Mouse (Mus musculus) limb, embryonic 12.5 days (tissue): Measurements from ENCODE around the gene Prkag2. TPM values are rescaled to one million over a fixed set of nuclear protein-coding genes. Genes with fewer than 3 reads are reported as not detected.

Source experiments
- ATAC-seq: fragments of 200-750 bp; cut with Nextera tagmentation; 2 replicates; pipeline ENCODE4 v1.8.0; 2017; ENCODE audit warnings: low read depth, moderate TSS enrichment; ENCODE audit not compliant: insufficient number of reproducible peaks, insufficient read depth, low FRiP score, low TSS enrichment
- H3K27ac ChIP-seq: fragments of 300-500 bp; sonication (generic); 2 replicates; pipeline ENCODE4 v1.5.1; 2016; ENCODE audit warnings: mild to moderate bottlenecking, moderate library complexity
- H3K27me3 ChIP-seq: fragments of 300-500 bp; sonication (generic); 2 replicates; pipeline ENCODE4 v1.6.1; 2016; ENCODE audit warnings: mild to moderate bottlenecking, moderate library complexity
- H3K36me3 ChIP-seq: fragments of 300-500 bp; sonication (generic); 2 replicates; pipeline ENCODE4 v1.6.1; 2016; ENCODE audit warnings: mild to moderate bottlenecking, moderate library complexity
- H3K4me1 ChIP-seq: fragments of 300-500 bp; sonication (generic); replicated peaks from 2 replicates; pipeline ENCODE4 v1.6.1; 2016
- H3K4me2 ChIP-seq: fragments of 300-500 bp; sonication (generic); 2 replicates; pipeline ENCODE4 v1.6.1; 2016; ENCODE audit warnings: mild to moderate bottlenecking, moderate library complexity
- H3K4me3 ChIP-seq: fragments of 300-500 bp; sonication (generic); replicated peaks from 2 replicates; pipeline ENCODE4 v1.5.1; 2016; ENCODE audit warnings: mild to moderate bottlenecking
- H3K9ac ChIP-seq: fragments of 300-500 bp; sonication (generic); replicated peaks from 2 replicates; pipeline ENCODE4 v1.6.1; 2016; ENCODE audit warnings: mild to moderate bottlenecking, moderate library complexity
- H3K9me3 ChIP-seq: fragments of 300-500 bp; sonication (generic); 2 replicates; pipeline ENCODE4 v1.6.1; 2016; ENCODE audit warnings: mild to moderate bottlenecking, moderate library complexity
- WGBS: fragments of 180-500 bp; shearing (Covaris S2); methylation state at CpG from one replicate; pipeline ENCODE4 v1.1.7; 2016; 5-methylcytosine and 5-hydroxymethylcytosine counted together
- polyA plus RNA-seq: library from polyadenylated mRNA; unstranded; fragments of >200 nt; fragmentation: Nextera tagmentation; extraction: Ambion mirVana; gene quantifications from 2 replicates; pipeline ENCODE4 v1.2.1, GENCODE M21; 2016

Prkag2 gene
- polyA plus RNA-seq, 1 experiment from 2014 or later = 24.1 TPM

DNA sequence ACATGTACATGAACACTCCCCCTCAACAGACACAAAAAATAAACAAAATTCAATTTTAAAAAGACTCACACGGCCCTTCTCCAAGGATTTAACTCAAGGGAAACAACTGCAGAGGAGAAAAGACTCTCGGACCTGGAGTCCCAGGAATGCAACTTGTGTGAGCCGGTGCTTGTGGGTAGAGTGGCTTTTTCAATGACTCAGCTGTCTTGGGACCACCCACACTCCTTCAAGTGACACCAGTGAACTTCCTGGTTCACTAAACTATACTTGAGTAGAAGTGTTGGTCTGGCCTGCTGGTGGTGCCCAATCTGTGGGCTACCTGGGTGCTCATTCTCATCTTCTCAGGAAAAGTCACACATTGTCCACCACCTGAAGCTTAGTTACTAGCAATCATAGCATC is 53.7 kb downstream of the Prkag2 start:
- Histone ChIP-seq H3K4me2 (no peak overlapping the region), H3K4me1 (no peaks in the 10 kb centered on the region), H3K27me3 (no peaks in the 10 kb centered on the region), H3K36me3 (no peaks in the 10 kb centered on the region), H3K9me3 (no peaks in the 10 kb centered on the region), H3K27ac (no peak overlapping the region), H3K4me3 (no peak overlapping the region), H3K9ac (no peak overlapping the region)
- 78% methylated on average over 3 of the region's 3 CpGs for WGBS
- no peak for ATAC-seq

GRCm38 (mm10) chr5:25044007-25044406 is 56.4 kb downstream of the Prkag2 start:
- Histone ChIP-seq H3K36me3 (no peaks in the 10 kb centered on the region), H3K9me3 (no peaks in the 10 kb centered on the region), H3K27ac (no peak overlapping the region), H3K4me3 (no peak overlapping the region), H3K4me1 (no peaks in the 10 kb centered on the region), H3K9ac (no peak overlapping the region), H3K4me2 (no peak overlapping the region), H3K27me3 (no peaks in the 10 kb centered on the region)
- no peak for ATAC-seq
- 88% methylated on average over 2 of the region's 2 CpGs for WGBS

- no peak overlapping the region for H3K27ac ChIP-seq
- no peak overlapping the region for H3K9ac ChIP-seq
- no peaks in the 10 kb centered on the region for H3K36me3 ChIP-seq
- ATAC-seq = no peak
- H3K4me1 ChIP-seq = no peaks in the 10 kb centered on the region
- no peaks in the 10 kb centered on the region for H3K27me3 ChIP-seq
- no peak overlapping the region for H3K4me3 ChIP-seq
- H3K9me3 ChIP-seq = no peaks in the 10 kb centered on the region
- H3K4me2 ChIP-seq = no peak overlapping the region
- 92% methylated on average over 1 of the region's 1 CpGs for WGBS
Observed at GRCm38 (mm10) chr5:25041947-25042346, 58.5 kb downstream of the Prkag2 start.

- ATAC-seq = no peak
- Histone ChIP-seq H3K9ac (no peak overlapping the region), H3K4me1 (no peaks in the 10 kb centered on the region), H3K9me3 (no peaks in the 10 kb centered on the region), H3K27me3 (no peaks in the 10 kb centered on the region), H3K36me3 (no peaks in the 10 kb centered on the region), H3K4me3 (no peak overlapping the region), H3K4me2 (no peak overlapping the region), H3K27ac (no peak overlapping the region)
- WGBS = 47% methylated on average over 5 of the region's 5 CpGs
Observed at GRCm38 (mm10) chr5:25041307-25041706, 59.1 kb downstream of the Prkag2 start.

GRCm38 (mm10) chr5:25040903-25041302 is 59.5 kb downstream of the Prkag2 start:
- Histone ChIP-seq H3K4me3 (no peak overlapping the region), H3K9ac (no peak overlapping the region), H3K4me2 (no peak overlapping the region), H3K9me3 (no peaks in the 10 kb centered on the region), H3K27ac (no peak overlapping the region), H3K27me3 (no peaks in the 10 kb centered on the region), H3K36me3 (no peaks in the 10 kb centered on the region), H3K4me1 (no peaks in the 10 kb centered on the region)
- WGBS = 80% methylated on average over 7 of the region's 7 CpGs
- no peak for ATAC-seq

GRCm38 (mm10) chr5:25038827-25039226 is 61.6 kb downstream of the Prkag2 start:
- 91% methylated on average over 2 of the region's 2 CpGs for WGBS
- Histone ChIP-seq H3K4me1 (no peaks in the 10 kb centered on the region), H3K9ac (no peak overlapping the region), H3K4me3 (no peak overlapping the region), H3K9me3 (no peaks in the 10 kb centered on the region), H3K27ac (no peak overlapping the region), H3K4me2 (no peak overlapping the region), H3K27me3 (no peaks in the 10 kb centered on the region), H3K36me3 (no peaks in the 10 kb centered on the region)
- ATAC-seq = no peak

DNA sequence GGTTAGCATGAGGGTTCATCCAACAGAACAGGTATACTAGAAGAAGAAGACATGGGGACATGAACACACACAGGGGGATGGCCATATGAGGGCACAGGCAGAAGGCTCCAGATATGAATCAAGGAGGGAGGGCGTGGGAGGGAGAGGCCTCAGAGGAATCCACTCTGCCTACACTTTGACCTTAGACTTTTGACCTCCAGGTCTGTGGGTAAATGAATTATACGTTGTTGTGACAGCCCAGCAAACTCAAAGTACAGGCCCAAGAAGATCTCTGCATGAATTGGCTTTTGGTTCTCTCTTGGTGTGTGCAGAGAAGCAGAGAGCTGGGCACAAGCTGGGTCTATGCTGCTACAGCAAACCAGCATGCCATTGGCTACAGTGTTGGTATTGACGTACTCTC is 65.1 kb downstream of the Prkag2 start:
- Histone ChIP-seq H3K4me1 (no peaks in the 10 kb centered on the region), H3K4me2 (no peak overlapping the region), H3K36me3 (no peaks in the 10 kb centered on the region), H3K9ac (no peak overlapping the region), H3K27ac (no peak overlapping the region), H3K9me3 (no peaks in the 10 kb centered on the region), H3K4me3 (no peak overlapping the region), H3K27me3 (no peaks in the 10 kb centered on the region)
- no peak for ATAC-seq
- WGBS = 83% methylated on average over 3 of the region's 3 CpGs

GRCm38 (mm10) chr5:25031456-25031856 is 69.0 kb downstream of the Prkag2 start:
- H3K36me3 ChIP-seq = no peaks in the 10 kb centered on the region
- 68% methylated on average over 4 of the region's 4 CpGs for WGBS

GRCm38 (mm10) chr5:25031037-25031436 is 69.4 kb downstream of the Prkag2 start:
- Histone ChIP-seq H3K4me3 (no peak overlapping the region), H3K4me1 (no peaks in the 10 kb centered on the region), H3K4me2 (no peak overlapping the region), H3K9me3 (no peaks in the 10 kb centered on the region), H3K9ac (no peak overlapping the region), H3K36me3 (no peaks in the 10 kb centered on the region), H3K27me3 (no peaks in the 10 kb centered on the region), H3K27ac (no peak overlapping the region)
- ATAC-seq = no peak
- WGBS = 81% methylated on average over 11 of the region's 11 CpGs

More at GRCm38 (mm10) chr5:25031456-25031856, 69.0 kb downstream of the Prkag2 start:
- no peak for ATAC-seq
- Histone ChIP-seq H3K4me3 (no peak overlapping the region), H3K27ac (no peak overlapping the region), H3K4me2 (no peak overlapping the region), H3K4me1 (no peaks in the 10 kb centered on the region), H3K9ac (no peak overlapping the region), H3K9me3 (no peaks in the 10 kb centered on the region), H3K27me3 (no peaks in the 10 kb centered on the region)

DNA sequence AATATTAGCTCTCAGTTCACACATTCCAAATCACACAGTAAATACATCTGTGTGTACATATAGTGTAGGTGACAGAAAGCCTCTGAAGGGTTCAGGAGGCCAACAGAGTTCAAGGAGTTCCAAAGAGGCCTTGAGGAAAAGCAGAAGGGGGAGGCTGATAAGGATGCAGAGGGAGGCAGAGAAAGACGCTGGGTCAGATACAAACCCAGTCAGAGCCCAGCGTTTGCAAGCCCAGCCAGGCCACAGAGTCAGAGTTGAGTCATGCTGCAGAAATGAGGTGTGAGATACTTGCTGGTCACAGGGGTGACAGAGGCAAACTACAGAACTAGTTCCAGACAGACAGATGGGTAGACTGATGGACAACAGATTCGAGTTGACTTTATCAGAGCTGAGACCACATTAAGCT is 70.2 kb downstream of the Prkag2 start:
- no peaks in the 10 kb centered on the region for H3K27me3 ChIP-seq
- H3K36me3 ChIP-seq = no peaks in the 10 kb centered on the region
- H3K4me1 ChIP-seq = no peaks in the 10 kb centered on the region
- 39% methylated on average over 3 of the region's 3 CpGs for WGBS
- H3K4me2 ChIP-seq = no peak overlapping the region
- H3K9me3 ChIP-seq = no peaks in the 10 kb centered on the region
- H3K4me3 ChIP-seq = no peak overlapping the region
- no peak overlapping the region for H3K27ac ChIP-seq
- H3K9ac ChIP-seq = no peak overlapping the region
- no peak for ATAC-seq

DNA sequence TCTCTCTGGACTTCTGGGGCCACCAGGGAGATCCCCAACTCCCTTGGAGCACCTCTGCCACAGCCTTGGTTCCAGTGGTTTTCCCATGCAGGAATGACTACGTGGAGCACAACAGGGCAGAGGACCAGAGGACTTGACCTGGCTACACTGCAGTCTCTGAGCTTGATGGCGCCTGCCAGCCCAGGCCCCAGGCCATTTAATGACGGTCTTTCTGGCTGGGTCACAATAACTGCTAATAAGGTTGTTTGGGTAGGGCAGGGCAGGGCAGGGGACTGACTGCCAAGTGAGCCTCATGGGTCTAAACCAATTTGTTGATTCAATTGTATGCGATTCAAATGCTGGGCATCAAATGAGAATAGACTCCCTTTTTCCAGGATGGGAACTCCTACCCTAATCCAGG is 72.8 kb downstream of the Prkag2 start:
- H3K4me2 ChIP-seq = no peak overlapping the region
- no peaks in the 10 kb centered on the region for H3K4me1 ChIP-seq
- no peaks in the 10 kb centered on the region for H3K9me3 ChIP-seq
- H3K36me3 ChIP-seq = no peaks in the 10 kb centered on the region
- no peak overlapping the region for H3K27ac ChIP-seq
- ATAC-seq = no peak
- no peak overlapping the region for H3K4me3 ChIP-seq
- no peaks in the 10 kb centered on the region for H3K27me3 ChIP-seq
- WGBS = 58% methylated on average over 4 of the region's 4 CpGs
- no peak overlapping the region for H3K9ac ChIP-seq

GRCm38 (mm10) chr5:25025309-25026019 is 75.0 kb downstream of the Prkag2 start:
- Histone ChIP-seq H3K9me3 (no peaks in the 10 kb centered on the region), H3K27me3 (no peaks in the 10 kb centered on the region), H3K4me1 (no peaks in the 10 kb centered on the region), H3K36me3 (no peaks in the 10 kb centered on the region), H3K27ac (no peak overlapping the region), H3K4me2 (no peak overlapping the region), H3K4me3 (no peak overlapping the region), H3K9ac (no peak overlapping the region)
- 83% methylated on average over 12 of the region's 12 CpGs for WGBS
- no peak for ATAC-seq
